Comparison of ENCODE assay signal across 30 mouse cellular contexts in genomic region chr3:23601469-23601868, GRCm38 (mm10).
"Had no signal": no experiment of that assay in that cellular context is flagged by ENCODE, and none has a peak within 500 bp of the region (broad histone marks: within the 10 kb centered on the region; RNA-seq: fewer than 3 reads in every experiment).

No protein-coding gene starts in this region.

- ATAC-seq: liver, embryonic 12.5 days; liver, postnatal 0 days; lung, postnatal 0 days; midbrain, embryonic 13.5 days; midbrain, embryonic 15.5 days; midbrain, embryonic 16.5 days had no signal

- H3K4me2 ChIP-seq: limb, embryonic 12.5 days; limb, embryonic 13.5 days; limb, embryonic 15.5 days; liver, embryonic 11.5 days; liver, embryonic 12.5 days; liver, embryonic 13.5 days; liver, embryonic 15.5 days; lung, embryonic 14.5 days; lung, embryonic 15.5 days; midbrain, embryonic 11.5 days; midbrain, embryonic 12.5 days; midbrain, embryonic 13.5 days; midbrain, embryonic 15.5 days had no signal

- H3K36me3 ChIP-seq: limb, embryonic 10.5 days; limb, embryonic 12.5 days; limb, embryonic 13.5 days; limb, embryonic 15.5 days; liver, embryonic 12.5 days; liver, embryonic 13.5 days; liver, embryonic 15.5 days; lung, embryonic 15.5 days; midbrain, embryonic 10.5 days; midbrain, embryonic 12.5 days; midbrain, embryonic 13.5 days; midbrain, embryonic 15.5 days had no signal

- H3K4me1 ChIP-seq: limb, embryonic 10.5 days; limb, embryonic 12.5 days; limb, embryonic 13.5 days; limb, embryonic 15.5 days; liver, embryonic 12.5 days; liver, embryonic 13.5 days; liver, embryonic 15.5 days; lung, embryonic 15.5 days; megakaryocyte, embryonic 14.5 days; midbrain, embryonic 10.5 days; midbrain, embryonic 12.5 days; midbrain, embryonic 13.5 days; midbrain, embryonic 15.5 days had no signal

- H3K4me3 ChIP-seq: limb, embryonic 10.5 days; limb, embryonic 12.5 days; limb, embryonic 13.5 days; limb, embryonic 15.5 days; liver, embryonic 12.5 days; liver, embryonic 13.5 days; liver, embryonic 15.5 days; lung, embryonic 15.5 days; megakaryocyte, embryonic 14.5 days; midbrain, embryonic 10.5 days; midbrain, embryonic 12.5 days; midbrain, embryonic 13.5 days; midbrain, embryonic 15.5 days; myocyte had no signal

- H3K9ac ChIP-seq: limb, embryonic 12.5 days; limb, embryonic 13.5 days; limb, embryonic 15.5 days; liver, embryonic 12.5 days; liver, embryonic 13.5 days; liver, embryonic 14.5 days; liver, embryonic 15.5 days; liver, postnatal 0 days; lung, embryonic 14.5 days; lung, embryonic 15.5 days; midbrain, embryonic 12.5 days; midbrain, embryonic 13.5 days; midbrain, embryonic 15.5 days had no signal

- H3K27ac ChIP-seq: limb, embryonic 10.5 days; limb, embryonic 12.5 days; limb, embryonic 13.5 days; limb, embryonic 15.5 days; liver, embryonic 12.5 days; liver, embryonic 13.5 days; liver, embryonic 14.5 days; liver, embryonic 15.5 days; lung, embryonic 15.5 days; macrophage; midbrain, embryonic 10.5 days; midbrain, embryonic 12.5 days; midbrain, embryonic 13.5 days; midbrain, embryonic 15.5 days had no signal

- H3K9me3 ChIP-seq: limb, embryonic 10.5 days; limb, embryonic 13.5 days; liver, embryonic 12.5 days; liver, embryonic 15.5 days; lung, embryonic 15.5 days; megakaryocyte, embryonic 14.5 days; midbrain, embryonic 12.5 days; midbrain, embryonic 13.5 days; midbrain, embryonic 15.5 days had no signal

- H3K27me3 ChIP-seq: limb, embryonic 12.5 days; limb, embryonic 13.5 days; limb, embryonic 15.5 days; liver, embryonic 12.5 days; liver, embryonic 13.5 days; liver, embryonic 15.5 days; lung, embryonic 15.5 days; megakaryocyte, embryonic 14.5 days; midbrain, embryonic 12.5 days; midbrain, embryonic 13.5 days; midbrain, embryonic 15.5 days had no signal

- DNase-seq: liver; liver, embryonic 13.5 days; liver, postnatal 0 days; lung, adult 18-20 months; lung, adult 2 months; lung, embryonic 14.5 days; lung, postnatal 10 days; lung, postnatal 14 days; lung, postnatal 36 days; lung, postnatal 4 days; midbrain, embryonic 14.5 days had no signal
